Mouse (Mus musculus): ENCODE data around the gene Syt17.

The Syt17 gene

GRCm38 (mm10) chr7:118462818-118463762 is 15.1 kb upstream of the Syt17 start:
- no peak for DNase-seq (ENCODE audit: low spot score in 2 of 2)

GRCm38 (mm10) chr7:118461400-118462136 is 13.5 kb upstream of the Syt17 start:
- no peak for DNase-seq (ENCODE audit: low spot score in 2 of 2)

GRCm38 (mm10) chr7:118453722-118454121 is 5.7 kb upstream of the Syt17 start:
- no peak for DNase-seq (ENCODE audit: low spot score in 2 of 2)

DNA sequence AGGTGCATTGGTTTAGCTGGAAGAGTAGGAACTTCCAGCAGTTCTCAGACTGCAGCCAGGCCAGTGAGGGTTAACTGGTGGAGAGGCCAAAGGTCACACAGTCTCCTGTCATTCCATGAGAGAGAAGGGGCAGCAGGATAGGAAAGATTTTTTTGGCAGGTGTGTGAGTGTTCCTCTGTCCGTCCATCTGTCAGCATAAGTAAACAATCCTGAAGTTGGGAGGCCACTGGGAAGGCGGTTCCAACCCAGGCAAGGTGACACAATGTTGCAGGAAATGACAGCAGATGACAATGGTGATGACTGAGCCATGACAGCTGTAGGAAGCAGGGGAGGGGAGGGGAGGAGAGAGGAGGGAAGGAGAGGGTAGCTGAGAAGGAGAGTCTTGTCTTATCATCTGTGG is 4.9 kb upstream of the Syt17 start:
- DNase-seq (ENCODE audit: low spot score in 2 of 2) = no peak

- DNase-seq (ENCODE audit: low spot score in 2 of 2) = peak in 1 of 2 experiments; percentile 36
Measured at GRCm38 (mm10) chr7:118447291-118448133, 510 bp downstream of the Syt17 start.

- DNase-seq (ENCODE audit: low spot score in 2 of 2) = no peak
Measured at GRCm38 (mm10) chr7:118443895-118444485, 4.0 kb downstream of the Syt17 start.

DNA sequence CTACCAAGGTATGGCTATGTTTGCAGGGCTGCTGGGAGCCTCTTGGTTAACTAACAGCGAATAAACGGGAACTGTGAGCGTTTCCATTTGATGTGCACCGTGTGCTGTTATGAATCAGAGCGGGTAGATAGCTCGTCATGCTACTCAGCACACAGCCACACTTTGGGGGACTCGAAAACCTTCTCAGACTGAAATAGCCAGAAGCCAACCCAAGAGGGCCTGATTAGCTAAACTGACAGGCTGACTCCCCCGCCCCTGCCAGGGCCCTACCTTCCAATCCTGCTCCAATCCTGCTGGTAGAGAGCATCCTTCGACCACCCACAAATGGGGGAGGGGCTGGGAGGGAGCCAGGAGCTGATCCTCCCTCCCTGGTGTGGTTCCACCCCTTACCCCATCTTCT is 4.7 kb downstream of the Syt17 start:
- peak; percentile 32 to 67 for DNase-seq (ENCODE audit: low spot score in 2 of 2)

DNA sequence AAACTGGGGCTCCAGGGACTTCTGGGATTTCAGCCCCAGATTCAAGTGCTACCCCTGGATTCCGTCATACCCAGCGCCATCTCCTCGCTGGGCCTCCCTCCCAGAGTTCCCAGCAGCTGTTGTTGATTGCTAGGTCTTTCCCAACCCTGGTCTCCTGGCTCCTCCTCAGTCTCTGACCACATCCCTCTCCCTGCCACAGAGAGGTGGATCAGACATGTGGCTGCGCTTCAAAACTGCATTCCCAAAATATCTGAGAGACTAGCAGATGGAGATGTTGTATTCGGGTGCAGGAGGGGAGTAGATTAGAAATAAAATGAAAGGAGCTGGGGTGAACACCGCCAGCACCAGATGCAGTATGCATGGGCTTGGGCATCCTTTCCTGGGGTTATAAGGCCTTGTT is 6.5 kb downstream of the Syt17 start:
- DNase-seq (ENCODE audit: low spot score in 2 of 2) = no peak

- DNase-seq (ENCODE audit: low spot score in 2 of 2) = no peak
Measured at GRCm38 (mm10) chr7:118437101-118437802, 10.8 kb downstream of the Syt17 start.

DNA sequence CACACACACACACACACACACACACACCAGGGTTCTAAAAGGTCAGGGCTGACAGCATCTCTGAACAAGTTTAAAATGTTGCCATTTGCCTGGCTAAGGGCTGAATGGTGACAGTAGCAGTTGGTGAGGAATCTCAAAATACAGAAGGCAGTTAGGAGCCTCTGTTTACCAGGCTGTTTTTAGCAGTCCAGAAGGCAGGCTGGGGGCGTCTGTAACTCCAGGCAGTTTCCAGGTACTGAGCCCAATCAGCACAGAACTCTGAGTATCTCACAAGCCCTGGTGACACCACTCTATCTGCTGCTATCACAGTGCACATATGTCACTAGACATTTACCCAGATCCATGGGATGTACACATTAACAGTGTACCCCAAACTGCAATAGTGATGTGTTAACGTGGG is 19.1 kb downstream of the Syt17 start:
- peak; percentile 41 to 74 for DNase-seq (ENCODE audit: low spot score in 2 of 2)

- DNase-seq (ENCODE audit: low spot score in 2 of 2) = no peak
Measured at GRCm38 (mm10) chr7:118419491-118420180, 28.4 kb downstream of the Syt17 start.

GRCm38 (mm10) chr7:118414183-118414582 is 33.8 kb downstream of the Syt17 start:
- no peak for DNase-seq (ENCODE audit: low spot score in 2 of 2)

DNA sequence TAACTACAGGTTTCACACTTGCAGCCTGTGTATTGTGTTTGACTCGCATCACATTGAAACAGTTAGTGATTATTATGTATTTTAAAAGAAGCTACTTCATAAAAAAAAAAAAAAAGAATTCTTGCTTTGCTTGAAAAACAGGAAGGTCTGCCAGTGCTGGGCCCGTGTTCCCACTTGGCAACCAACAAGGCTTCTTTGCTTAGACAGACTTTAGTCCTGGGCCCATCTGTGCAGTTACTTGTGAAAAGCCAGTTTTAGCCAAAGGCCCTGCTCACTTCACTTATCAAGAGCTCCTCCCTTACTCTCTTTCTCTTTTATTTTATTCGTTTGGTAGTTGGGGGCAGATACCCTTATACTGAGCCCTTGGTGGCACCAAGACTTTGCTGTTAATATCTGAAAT is 36.1 kb downstream of the Syt17 start:
- no peak for DNase-seq (ENCODE audit: low spot score in 2 of 2)

- no peak for DNase-seq (ENCODE audit: low spot score in 2 of 2)
Measured at GRCm38 (mm10) chr7:118409421-118409820, 38.6 kb downstream of the Syt17 start.

- no peak for DNase-seq (ENCODE audit: low spot score in 2 of 2)
Measured at GRCm38 (mm10) chr7:118405251-118405650, 42.8 kb downstream of the Syt17 start.

GRCm38 (mm10) chr7:118402576-118403022 is 45.4 kb downstream of the Syt17 start:
- DNase-seq (ENCODE audit: low spot score in 2 of 2) = no peak

GRCm38 (mm10) chr7:118401949-118402348 is 46.1 kb downstream of the Syt17 start:
- no peak for DNase-seq (ENCODE audit: low spot score in 2 of 2)

GRCm38 (mm10) chr7:118399764-118400163 is 48.3 kb downstream of the Syt17 start:
- peak; percentile 29 to 35 for DNase-seq (ENCODE audit: low spot score in 2 of 2)

DNA sequence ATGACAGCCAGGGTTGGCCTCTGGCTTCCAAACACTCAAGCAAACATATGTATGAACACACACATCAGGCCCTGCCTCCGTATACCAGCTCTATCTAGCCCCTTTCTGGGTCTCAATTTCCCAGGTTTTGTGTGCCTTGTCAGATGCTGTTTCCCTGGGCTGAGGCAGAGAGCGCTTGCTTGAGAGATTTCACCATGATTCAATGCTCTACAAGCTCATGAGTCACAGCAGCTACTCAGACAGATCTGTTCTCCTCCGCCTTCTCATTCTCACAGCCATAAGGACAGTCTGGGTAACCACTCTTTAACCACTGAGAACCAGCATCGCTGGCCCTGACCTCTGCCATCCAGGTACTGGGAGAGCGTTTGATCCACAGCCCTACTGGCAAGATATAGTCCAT is 57.3 kb downstream of the Syt17 start:
- no peak for DNase-seq (ENCODE audit: low spot score in 2 of 2)

DNA sequence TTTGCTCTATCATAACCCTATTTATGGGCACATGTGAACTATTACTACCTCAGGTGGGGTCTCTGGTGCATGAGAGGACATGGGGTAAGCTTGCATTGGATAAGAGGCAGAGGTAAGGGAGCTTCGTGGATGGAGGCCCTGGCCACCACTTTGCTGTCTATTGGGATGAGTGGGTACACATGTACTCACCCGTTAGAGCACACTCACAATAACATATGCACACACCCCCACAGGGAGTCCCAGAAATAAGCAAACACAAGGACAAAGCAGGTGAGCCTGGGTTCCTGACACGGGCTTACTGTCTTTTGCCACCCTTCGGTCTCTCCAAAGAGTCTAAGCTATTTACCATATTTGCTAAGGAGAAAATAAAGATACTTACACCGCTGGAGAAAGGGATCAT is 67.0 kb downstream of the Syt17 start:
- DNase-seq (ENCODE audit: low spot score in 2 of 2) = no peak

Data from frontal cortex, postnatal 10 days (tissue).